Mouse (Mus musculus) intestine, embryonic 14.5 days (tissue): ENCODE measurements around the gene Zc3h12c. TPM values are rescaled to one million over a fixed set of nuclear protein-coding genes. Genes with fewer than 3 reads are reported as not detected.

Experiments
- ATAC-seq: fragments of 200-750 bp; cut with Nextera tagmentation; replicated peaks from 2 replicates; pipeline ENCODE4 v1.8.0; 2017; ENCODE audit warnings: low read depth, moderate number of reproducible peaks, moderate TSS enrichment, moderate library complexity; ENCODE audit not compliant: low FRiP score, low TSS enrichment
- DNase-seq: peaks from one replicate; pipeline ENCODE4 v3.0.0-alpha.2; 2018; ENCODE audit warnings: low spot score
- H3K27ac ChIP-seq: fragments of 300-500 bp; sonication (generic); 2 replicates; pipeline ENCODE4 v1.5.1; 2014; ENCODE audit warnings: low read depth, mild to moderate bottlenecking, control low read depth
- H3K27me3 ChIP-seq: fragments of 300-500 bp; sonication (generic); replicated peaks from 2 replicates; pipeline ENCODE4 v1.6.1; 2014; ENCODE audit warnings: low read length, control low read depth; ENCODE audit not compliant: control insufficient read depth, insufficient read depth
- H3K36me3 ChIP-seq: fragments of 300-500 bp; sonication (generic); 2 replicates; pipeline ENCODE4 v1.6.1; 2014; ENCODE audit warnings: low read length, control low read depth; ENCODE audit not compliant: control insufficient read depth, insufficient read depth
- H3K4me1 ChIP-seq: fragments of 300-500 bp; sonication (generic); replicated peaks from 2 replicates; pipeline ENCODE4 v1.6.1; 2014; ENCODE audit warnings: low read length, control low read depth, mixed read lengths; ENCODE audit not compliant: control insufficient read depth, insufficient read depth
- H3K4me2 ChIP-seq: fragments of 300-500 bp; sonication (generic); 2 replicates; pipeline ENCODE4 v1.6.1; 2014; ENCODE audit warnings: low read length
- H3K4me3 ChIP-seq: fragments of 300-500 bp; sonication (generic); 2 replicates; pipeline ENCODE4 v1.5.1; 2014; ENCODE audit warnings: low read depth, low read length, control low read depth, mixed read lengths
- H3K9ac ChIP-seq: fragments of 300-500 bp; sonication (generic); 2 replicates; pipeline ENCODE4 v1.6.1; 2014; ENCODE audit warnings: mild to moderate bottlenecking, low read length
- H3K9me3 ChIP-seq: fragments of 300-500 bp; sonication (generic); 2 replicates; pipeline ENCODE4 v1.6.1; 2016; ENCODE audit warnings: low read length, control low read depth; ENCODE audit not compliant: control insufficient read depth
- WGBS: fragments of 180-500 bp; shearing (Covaris S2); extraction: QIAGEN DNeasy Blood & Tissue Kit; methylation state at CpG from one replicate; pipeline ENCODE4 v1.1.7; 2014; 5-methylcytosine and 5-hydroxymethylcytosine counted together
- polyA plus RNA-seq: library from polyadenylated mRNA; unstranded; fragments of >200 nt; fragmentation: Nextera tagmentation; extraction: Ambion mirVana; gene quantifications from 2 replicates; pipeline ENCODE4 v1.2.1, GENCODE M21; 2014

Gene Zc3h12c
- polyA plus RNA-seq, 1 experiment from 2014 or later: 4.0 TPM

- DNase-seq: no peak
- no peaks in the 10 kb centered on the region for H3K27me3 ChIP-seq
- H3K27ac ChIP-seq: no peak overlapping the region
- 85% methylated on average over 4 of the region's 4 CpGs for WGBS
- H3K9ac ChIP-seq: no peak overlapping the region
- no peak overlapping the region for H3K4me3 ChIP-seq
- no peak for ATAC-seq
- H3K36me3 ChIP-seq: no peaks in the 10 kb centered on the region
- H3K9me3 ChIP-seq: no peaks in the 10 kb centered on the region
- no peak overlapping the region for H3K4me2 ChIP-seq
- no peaks in the 10 kb centered on the region for H3K4me1 ChIP-seq
Observed at GRCm38 (mm10) chr9:52190907-52191306, 22.5 kb upstream of the Zc3h12c start.

DNA sequence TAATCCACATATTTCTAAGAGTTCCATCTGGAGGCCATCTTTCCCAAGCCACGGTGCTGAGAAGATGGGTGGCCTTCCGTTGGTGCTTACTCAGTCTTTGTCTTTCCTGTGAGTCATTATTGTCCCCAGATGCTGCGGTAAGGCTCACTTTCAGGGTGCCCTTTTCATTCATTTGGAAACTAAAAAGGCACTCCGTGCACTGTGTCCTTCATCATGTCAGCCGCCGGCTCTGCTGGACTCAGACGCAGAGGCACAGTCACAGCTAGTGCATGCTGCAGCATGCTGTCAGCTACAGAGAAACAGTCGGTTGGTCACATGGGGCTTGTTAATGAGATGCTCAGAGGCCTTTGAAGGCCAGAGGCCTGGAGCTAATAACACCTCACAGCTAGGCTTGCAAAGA lies 19.7 kb upstream of the Zc3h12c start:
- no peak overlapping the region for H3K9ac ChIP-seq
- 42% methylated on average over 8 of the region's 8 CpGs for WGBS
- no peaks in the 10 kb centered on the region for H3K4me1 ChIP-seq
- H3K4me2 ChIP-seq: no peak overlapping the region
- no peak overlapping the region for H3K4me3 ChIP-seq
- no peaks in the 10 kb centered on the region for H3K27me3 ChIP-seq
- DNase-seq (no peak), ATAC-seq (no peak)
- 0 out of 2 replicates have a peak, but pooled peaks cover 2% of the 10 kb centered on the region for H3K9me3 ChIP-seq
- no peak overlapping the region for H3K27ac ChIP-seq
- H3K36me3 ChIP-seq: no peaks in the 10 kb centered on the region

GRCm38 (mm10) chr9:52186296-52186941 lies 18.0 kb upstream of the Zc3h12c start:
- no peak for DNase-seq
- Histone ChIP-seq H3K36me3 (no peaks in the 10 kb centered on the region), H3K4me3 (no peak overlapping the region), H3K4me1 (no peaks in the 10 kb centered on the region), H3K4me2 (no peak overlapping the region), H3K9me3 (0 out of 2 replicates have a peak, but pooled peaks cover 2% of the 10 kb centered on the region), H3K27me3 (no peaks in the 10 kb centered on the region), H3K9ac (no peak overlapping the region), H3K27ac (no peak overlapping the region)
- 0 out of 2 replicates have a peak, but pooled peaks have one; percentile 32 for ATAC-seq
- WGBS: 25% methylated on average over 3 of the region's 3 CpGs

DNA sequence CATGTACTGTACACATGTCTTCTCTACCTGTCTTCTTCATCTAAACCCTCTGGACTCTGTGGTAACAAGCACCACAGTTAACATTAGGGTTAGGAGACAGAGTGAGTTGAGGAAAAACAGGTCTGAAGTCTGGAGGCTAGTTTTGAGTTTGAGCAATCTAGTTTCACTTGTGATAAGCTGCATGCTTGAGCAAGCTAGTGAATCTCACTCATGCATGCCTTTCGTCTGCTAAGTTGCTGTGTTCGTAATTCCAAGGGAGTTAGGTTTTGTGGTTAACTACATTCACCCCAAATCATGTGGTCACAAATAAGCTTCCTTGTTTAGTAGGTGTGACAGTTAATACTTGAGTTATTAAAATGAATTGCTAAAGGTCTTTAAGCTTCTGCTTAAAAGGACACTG lies 13.0 kb upstream of the Zc3h12c start:
- Histone ChIP-seq H3K36me3 (no peaks in the 10 kb centered on the region), H3K4me3 (no peak overlapping the region), H3K27me3 (no peaks in the 10 kb centered on the region), H3K4me1 (no peaks in the 10 kb centered on the region), H3K9ac (no peak overlapping the region), H3K4me2 (no peak overlapping the region), H3K9me3 (0 out of 2 replicates have a peak, but pooled peaks cover 2% of the 10 kb centered on the region), H3K27ac (no peak overlapping the region)
- WGBS: 72% methylated on average over 2 of the region's 2 CpGs
- ATAC-seq (no peak), DNase-seq (no peak)

- no peak overlapping the region for H3K27ac ChIP-seq
- no peak for DNase-seq
- 0 out of 2 replicates have a peak, but pooled peaks cover 2% of the 10 kb centered on the region for H3K9me3 ChIP-seq
- no peaks in the 10 kb centered on the region for H3K36me3 ChIP-seq
- H3K4me2 ChIP-seq: no peak overlapping the region
- no peaks in the 10 kb centered on the region for H3K27me3 ChIP-seq
- no peak overlapping the region for H3K4me3 ChIP-seq
- ATAC-seq: no peak
- WGBS: 77% methylated on average over 6 of the region's 6 CpGs
- no peaks in the 10 kb centered on the region for H3K4me1 ChIP-seq
- H3K9ac ChIP-seq: no peak overlapping the region
Observed at GRCm38 (mm10) chr9:52180851-52181250, 12.5 kb upstream of the Zc3h12c start.

GRCm38 (mm10) chr9:52175257-52175859 lies 7.0 kb upstream of the Zc3h12c start:
- Histone ChIP-seq H3K4me3 (no peak overlapping the region), H3K9me3 (no peaks in the 10 kb centered on the region), H3K4me2 (no peak overlapping the region), H3K27ac (no peak overlapping the region), H3K36me3 (no peaks in the 10 kb centered on the region), H3K4me1 (no peaks in the 10 kb centered on the region), H3K9ac (no peak overlapping the region), H3K27me3 (peaks cover 6% of the 10 kb centered on the region; the same call in 1 of the 2 replicates)
- 78% methylated on average over 4 of the region's 4 CpGs for WGBS
- no peak for ATAC-seq
- no peak for DNase-seq

DNA sequence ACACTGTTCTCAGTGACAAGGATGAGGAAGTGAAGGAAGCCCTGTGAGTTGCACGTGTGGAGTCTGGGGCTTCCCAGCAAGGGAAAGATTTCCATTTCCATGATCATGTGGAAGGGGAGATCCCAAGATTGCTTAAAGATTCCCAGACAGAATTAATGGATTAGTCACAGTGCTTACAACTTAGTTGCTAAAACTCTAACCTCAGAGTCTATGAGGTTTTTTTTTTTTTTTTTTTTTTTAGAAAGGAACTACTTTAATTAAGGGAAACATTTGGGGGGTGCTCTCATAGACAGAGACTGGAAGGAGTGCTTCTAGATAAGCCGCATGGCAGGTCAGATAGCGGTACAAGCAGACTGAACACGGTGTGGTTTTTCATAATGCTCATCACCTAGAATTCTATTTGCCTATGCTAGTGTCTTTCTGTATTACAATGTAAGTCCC lies 6.3 kb upstream of the Zc3h12c start:
- no peak overlapping the region for H3K4me2 ChIP-seq
- H3K4me3 ChIP-seq: no peak overlapping the region
- no peak for ATAC-seq
- no peaks in the 10 kb centered on the region for H3K9me3 ChIP-seq
- no peak overlapping the region for H3K9ac ChIP-seq
- peaks cover 11% of the 10 kb centered on the region; the same call in 1 of the 2 replicates for H3K27me3 ChIP-seq
- 82% methylated on average over 4 of the region's 4 CpGs for WGBS
- no peaks in the 10 kb centered on the region for H3K36me3 ChIP-seq
- no peak for DNase-seq
- H3K27ac ChIP-seq: no peak overlapping the region
- no peaks in the 10 kb centered on the region for H3K4me1 ChIP-seq

DNA sequence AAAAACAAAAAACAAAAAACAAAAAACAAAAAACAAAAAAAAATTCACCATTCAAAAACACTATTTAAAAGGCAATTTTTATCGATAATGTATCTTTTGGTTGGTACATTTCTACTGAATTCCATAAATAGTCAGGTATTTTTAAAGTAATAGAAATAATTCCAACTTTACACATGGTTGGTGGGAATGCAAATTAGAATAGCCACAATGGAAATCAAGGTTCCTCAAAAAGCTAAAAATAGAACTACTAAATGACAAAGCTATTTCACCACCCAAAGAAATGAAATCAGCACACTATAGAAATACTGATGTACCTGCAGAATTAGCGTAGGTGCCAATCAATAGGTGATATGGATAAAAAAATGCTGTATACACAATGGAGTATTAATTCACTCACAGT lies 5.6 kb upstream of the Zc3h12c start:
- no peak for DNase-seq
- Histone ChIP-seq H3K9ac (no peak overlapping the region), H3K9me3 (no peaks in the 10 kb centered on the region), H3K27me3 (peaks cover 18% of the 10 kb centered on the region; the same call in 1 of the 2 replicates), H3K27ac (no peak overlapping the region), H3K4me1 (peaks cover 6% of the 10 kb centered on the region), H3K4me3 (no peak overlapping the region), H3K36me3 (no peaks in the 10 kb centered on the region), H3K4me2 (no peak overlapping the region)
- WGBS: 98% methylated on average over 2 of the region's 2 CpGs
- no peak for ATAC-seq

DNA sequence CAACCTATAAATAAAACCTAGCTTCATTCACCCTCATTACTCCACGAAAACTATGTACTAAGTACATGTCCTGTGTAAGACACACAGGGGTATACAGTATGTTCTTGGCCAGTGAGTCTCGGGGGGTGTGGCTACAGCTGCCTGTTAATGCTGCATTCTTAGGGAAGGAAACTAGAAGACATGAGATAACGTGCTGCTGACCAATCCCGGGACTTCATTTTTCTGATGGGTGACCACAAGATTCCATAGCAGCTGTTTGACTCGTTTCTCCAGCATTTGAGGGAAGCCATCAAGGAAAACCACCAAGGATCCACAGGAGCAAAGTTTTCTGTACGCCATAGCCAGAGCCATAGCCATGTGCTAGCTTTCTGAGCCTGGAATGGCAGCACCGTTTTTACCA lies 4.2 kb upstream of the Zc3h12c start:
- ATAC-seq: no peak
- no peak overlapping the region for H3K9ac ChIP-seq
- no peak for DNase-seq
- H3K4me2 ChIP-seq: no peak overlapping the region
- H3K27ac ChIP-seq: no peak overlapping the region
- no peaks in the 10 kb centered on the region for H3K36me3 ChIP-seq
- H3K4me3 ChIP-seq: no peak overlapping the region
- WGBS: 59% methylated on average over 7 of the region's 7 CpGs
- H3K27me3 ChIP-seq: peaks cover 18% of the 10 kb centered on the region; the same call in 1 of the 2 replicates
- H3K9me3 ChIP-seq: no peaks in the 10 kb centered on the region
- peaks cover 7% of the 10 kb centered on the region for H3K4me1 ChIP-seq
